Mouse (Mus musculus) urinary bladder, adult 18-20 months (tissue): Measurements from ENCODE around the gene Gm4778.
A peak's percentile ranks its signal among the peaks of the same experiment; 100 is the strongest.
"Not testable (repeated sequence)": the region's sequence is repeated elsewhere in the genome, so short reads cannot be mapped to it uniquely, and the experiment has no call there.

ENCODE experiments used
- DNase-seq, 2 experiments: peaks; one replicate each; pipeline ENCODE4 v3.0.0; 2022; ENCODE audit warnings: low spot score in 2 of 2, mixed read lengths in 2 of 2

Gene Gm4778

GRCm38 (mm10) chr3:94263736-94264135 is at the start of gene Gm4778:
Gm4778 (plus strand) TSS chr3:94264036.
- not testable (repeated sequence) for DNase-seq

GRCm38 (mm10) chr3:94260598-94260997 is 3.2 kb upstream of the Gm4778 start:
- no peak for DNase-seq

DNA sequence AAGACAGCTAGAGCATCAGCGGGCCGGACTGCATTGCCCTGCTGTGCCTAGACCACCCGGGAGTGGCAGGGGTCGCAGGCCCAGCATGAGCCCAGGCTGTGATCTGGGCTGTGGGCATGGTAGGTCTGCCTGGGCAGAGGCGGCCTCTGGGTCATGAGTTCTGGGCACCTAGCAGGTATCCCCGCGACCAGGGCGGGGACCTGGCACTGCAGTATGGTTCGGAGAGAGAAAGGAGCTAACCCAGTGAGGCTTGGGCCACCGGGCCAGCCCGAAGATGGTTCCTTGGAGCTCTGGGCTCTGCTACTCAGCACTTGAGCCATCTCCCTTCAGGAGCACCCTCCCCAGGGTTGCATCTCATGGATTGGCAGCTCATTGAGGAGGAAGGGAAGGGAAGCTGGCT is 12.2 kb downstream of the Gm4778 start:
- DNase-seq: no peak

DNA sequence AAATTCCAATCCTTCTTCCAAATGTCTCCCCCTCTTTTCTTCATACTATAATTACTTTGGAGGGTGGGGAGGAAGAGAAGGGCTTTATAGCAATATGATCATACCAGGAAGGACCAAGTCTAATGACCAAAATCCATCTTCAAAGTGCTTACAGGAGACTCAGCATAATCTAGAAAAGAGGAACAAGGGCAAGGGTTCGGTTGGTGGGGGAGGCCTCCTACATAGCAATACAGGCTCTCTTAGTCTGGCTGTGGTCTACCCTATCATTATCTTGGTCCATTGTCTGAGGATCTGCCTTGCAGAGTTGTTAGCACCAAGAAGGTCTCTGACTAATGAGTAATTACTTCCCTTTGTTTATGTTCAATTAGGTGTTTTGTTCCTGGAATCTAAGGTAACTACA is 41.6 kb downstream of the Gm4778 start:
- DNase-seq: no peak

- DNase-seq: no peak
Measured at GRCm38 (mm10) chr3:94306975-94307374, 43.1 kb downstream of the Gm4778 start.

DNA sequence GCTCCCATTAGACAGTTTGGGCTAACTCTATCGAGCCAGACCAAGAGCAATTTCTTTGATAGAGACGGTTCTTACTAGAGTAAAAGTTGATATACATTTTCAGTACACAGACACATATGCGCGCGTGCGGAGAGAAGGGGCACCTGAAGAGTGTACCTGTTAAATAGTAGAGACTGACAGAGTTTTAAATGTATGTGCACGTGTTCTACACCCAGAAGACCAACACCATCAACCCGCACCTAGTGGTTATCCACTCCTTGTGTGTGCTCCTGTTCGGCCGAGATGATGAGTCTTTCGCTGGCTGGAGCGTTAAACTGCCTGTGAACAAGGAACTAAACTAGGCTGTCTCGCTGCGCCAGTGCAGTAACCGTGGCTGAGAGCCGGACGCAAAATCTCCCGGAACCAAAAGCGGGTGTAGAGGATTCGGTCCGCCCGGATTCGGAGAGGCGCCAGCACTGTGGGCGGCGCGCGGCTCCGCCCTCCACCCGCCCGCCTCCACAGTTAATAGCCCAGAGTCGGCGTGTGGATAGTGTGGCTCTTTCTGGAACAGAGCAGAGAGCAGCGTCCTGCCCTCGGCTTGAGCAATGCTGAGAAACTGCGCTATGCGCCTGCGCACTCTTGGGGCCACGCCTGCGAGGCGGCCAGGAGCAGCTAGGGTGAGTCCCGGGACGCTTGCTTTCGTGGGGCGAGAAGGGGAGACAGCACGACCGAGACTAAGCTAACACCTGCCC is 46.0 kb downstream of the Gm4778 start, which contains the start of gene Them4:
Gene Them4 (plus strand): TSS at position 457 of the 731 bp plus-strand sequence.
- peak; percentile 91 to 95 for DNase-seq

DNA sequence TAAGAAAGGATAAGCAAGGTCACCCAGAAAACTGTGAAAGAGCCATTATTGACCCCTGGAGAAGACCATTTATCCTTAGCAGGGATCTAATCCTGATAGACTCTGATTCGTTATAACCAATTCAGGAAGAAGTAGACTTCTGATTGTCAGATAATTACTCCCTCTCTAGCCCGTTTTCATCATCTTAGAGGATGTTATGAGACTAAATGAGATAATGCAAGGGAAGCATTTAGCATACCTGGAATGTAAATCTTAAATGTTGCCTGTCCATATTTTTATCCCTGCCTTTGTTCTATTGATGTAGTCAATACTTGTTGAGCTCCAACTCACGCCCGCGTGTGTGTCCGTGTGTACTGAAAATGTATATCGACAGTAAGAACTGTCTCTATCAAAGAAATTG is 46.7 kb downstream of the Gm4778 start:
- DNase-seq: no peak

DNA sequence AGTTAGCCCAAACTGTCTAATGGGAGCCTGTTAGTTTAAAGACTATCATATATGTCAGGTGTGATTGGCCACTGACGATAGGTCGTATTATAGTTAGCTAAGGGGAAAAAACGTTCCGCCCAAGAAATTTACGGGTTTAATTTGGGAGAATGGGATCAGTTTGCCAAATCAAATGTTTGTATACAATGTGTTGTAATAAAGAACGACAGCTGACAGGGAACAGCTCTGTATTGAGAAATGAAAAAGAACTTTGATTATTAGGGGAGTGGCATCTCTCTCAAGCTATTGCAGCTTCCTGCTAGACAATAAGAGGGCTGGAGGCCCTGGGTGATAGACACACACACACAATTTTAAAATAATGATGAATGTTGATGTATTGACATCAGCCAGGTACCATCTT is 47.1 kb downstream of the Gm4778 start:
- no peak for DNase-seq

- no peak for DNase-seq
Measured at GRCm38 (mm10) chr3:94311376-94311775, 47.5 kb downstream of the Gm4778 start.
